Mouse (Mus musculus) testis, adult 2 months (tissue): Measurements from ENCODE around the gene Aoah.

ENCODE experiments used
- CTCF ChIP-seq: fragments of 200-500 bp; IDR thresholded peaks from 2 replicates; pipeline ENCODE4 v1.5.1; 2012; ENCODE audit warnings: low read depth, mild to moderate bottlenecking, inconsistent platforms, low read length, moderate library complexity; ENCODE audit not compliant: control insufficient read depth, insufficient read depth, insufficient replicate concordance
- POLR2A ChIP-seq: fragments of 200-500 bp; IDR thresholded peaks from 2 replicates; pipeline ENCODE4 v1.6.1; 2012; ENCODE audit warnings: low read depth, mild to moderate bottlenecking, inconsistent platforms, low read length, moderate library complexity; ENCODE audit not compliant: control insufficient read depth

DNA sequence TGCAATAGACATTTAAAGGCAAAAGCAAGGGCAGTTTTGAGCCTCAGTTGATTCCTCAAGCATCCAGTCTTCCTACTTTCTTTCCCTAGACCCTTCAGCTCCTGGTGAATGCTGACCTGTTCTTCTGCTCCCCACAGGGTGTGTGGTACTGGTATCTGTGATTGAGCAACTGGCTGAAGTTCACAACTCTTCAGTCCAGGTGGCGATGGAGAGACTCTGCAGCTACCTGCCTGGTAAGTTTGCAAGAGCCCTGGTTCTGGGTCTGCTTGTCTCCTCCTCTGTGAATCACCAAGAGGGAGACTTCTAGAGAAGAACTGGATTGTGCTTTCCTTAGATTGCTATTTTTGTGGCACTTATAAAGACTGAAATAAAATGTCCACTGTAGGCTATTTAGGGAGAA is 22.5 kb downstream of the Aoah start:
- no peak for TF ChIP-seq POLR2A
- TF ChIP-seq CTCF, result no peak
